Mouse (Mus musculus): Measurements from ENCODE around the gene Casp12.

The Casp12 gene

DNA sequence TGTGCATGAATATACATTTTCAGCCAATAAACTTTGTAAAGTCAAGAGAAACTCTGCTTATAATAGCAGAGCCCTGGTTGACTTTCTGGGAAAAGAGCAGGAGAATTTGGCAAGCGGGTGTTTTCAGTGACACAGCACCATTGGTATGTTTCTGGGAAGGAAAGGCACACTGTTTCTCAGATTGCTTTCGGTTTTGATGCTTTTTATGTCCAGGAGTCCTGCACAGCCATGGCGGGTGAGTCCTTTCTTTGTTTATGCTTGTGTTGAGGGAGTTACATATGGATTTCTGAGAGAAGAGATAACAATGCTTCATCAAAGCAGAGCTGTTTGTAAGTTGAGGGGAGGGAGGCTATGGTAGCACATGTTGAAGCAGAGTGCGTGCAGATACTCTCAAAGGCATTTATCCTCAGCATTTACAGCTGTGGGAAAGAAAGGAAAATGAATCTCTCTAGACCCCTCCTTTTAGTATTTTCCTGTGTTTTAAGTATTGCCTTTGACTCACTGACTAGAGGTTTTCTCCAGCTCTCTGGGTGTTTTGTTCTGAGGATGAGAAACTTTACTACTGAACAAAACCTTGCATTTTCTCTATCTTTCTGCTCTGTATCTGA lies at the start of gene Casp12:
Casp12 (plus strand) TSS at position 140 of the 608 bp plus-strand sequence.
- TF ChIP-seq GATA4 (IDR thresholded peaks at IDR 0.05; ENCODE audit: insufficient replicate concordance, low read length): no peak

DNA sequence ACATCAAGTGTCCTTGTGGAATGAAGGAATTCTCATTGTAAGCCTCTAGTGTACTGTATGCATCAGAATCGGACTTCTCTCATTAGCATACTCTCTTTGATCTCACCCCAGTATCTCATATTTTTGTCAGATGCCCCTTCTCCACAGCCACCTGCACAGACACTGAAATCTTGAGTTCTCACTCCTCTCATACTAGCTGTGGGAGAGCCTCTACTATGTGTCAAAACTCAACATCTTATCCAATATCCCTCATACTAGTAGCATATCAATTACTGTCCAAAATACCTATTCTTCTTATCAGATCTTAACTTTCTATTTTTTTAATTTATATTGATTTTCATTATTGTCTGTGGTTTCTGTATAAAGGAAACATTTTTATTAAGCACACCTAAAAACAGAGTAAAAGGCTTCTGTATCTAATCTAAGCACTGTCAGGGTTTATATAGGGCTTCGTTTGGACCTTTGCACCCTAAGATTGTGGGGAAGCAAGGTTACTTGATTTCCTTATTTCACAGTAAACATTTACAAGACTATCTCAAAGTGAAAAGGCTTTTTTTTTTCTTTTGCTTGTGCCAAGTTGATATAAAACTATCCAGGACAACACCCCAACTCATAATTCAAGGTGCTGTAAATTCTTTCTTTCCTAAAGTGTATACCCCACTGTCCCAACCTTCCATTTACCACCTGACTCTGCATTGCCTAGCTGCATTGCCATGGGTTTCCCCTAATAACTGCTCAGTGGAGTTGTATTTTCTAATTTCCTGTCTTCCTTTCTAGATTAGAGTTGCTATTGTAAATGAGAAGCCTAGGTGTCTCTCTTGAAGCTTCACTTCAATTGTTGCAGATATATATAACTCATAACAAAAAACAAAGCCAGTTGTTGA lies 48.6 kb upstream of the Casp12 start:
- TF ChIP-seq GATA4 (IDR thresholded peaks at IDR 0.05; ENCODE audit: insufficient replicate concordance, low read length): no peak

DNA sequence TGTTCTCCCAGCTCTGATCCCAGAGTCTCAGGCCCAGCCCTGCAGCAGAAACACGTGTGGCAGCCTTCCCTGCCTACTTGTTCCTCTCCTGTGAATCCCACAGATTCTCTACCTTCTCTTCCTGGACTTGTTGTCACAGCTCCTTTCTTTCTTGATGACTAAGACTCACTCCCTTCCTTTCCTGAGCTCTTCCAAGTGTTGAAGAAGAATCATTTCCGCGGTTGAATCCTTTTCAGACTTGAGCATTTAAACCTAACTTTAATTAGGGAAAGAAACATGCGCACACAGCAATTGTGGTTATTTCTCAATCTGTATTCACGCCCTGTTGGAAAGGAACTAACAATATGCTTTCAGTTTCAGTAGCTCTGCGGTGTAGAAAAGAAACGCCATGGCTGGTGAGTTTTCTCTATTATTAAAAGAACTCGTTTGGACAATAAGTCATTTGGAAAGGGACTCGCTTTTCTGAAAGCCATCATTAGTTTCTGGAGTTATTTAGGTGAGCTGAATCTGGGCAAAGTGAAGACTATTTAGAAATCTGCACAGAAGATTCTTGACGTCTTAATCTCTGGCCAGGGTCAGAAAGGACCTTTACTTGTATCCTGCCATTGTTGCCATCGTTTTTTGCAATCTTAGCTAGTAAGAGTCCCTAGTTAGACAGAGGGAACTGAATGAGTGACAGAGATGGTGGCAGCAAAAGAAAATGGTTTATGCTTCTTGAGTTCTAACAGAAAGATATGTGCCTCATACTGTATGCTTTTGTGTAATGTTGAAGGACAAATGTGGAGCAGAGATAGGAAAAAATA lies 46.7 kb upstream of the Casp12 start, which contains the start of gene Casp1:
Casp1 (plus strand) TSS at position 189 of the 803 bp plus-strand sequence.
- no peak for TF ChIP-seq GATA4 (IDR thresholded peaks at IDR 0.05; ENCODE audit: insufficient replicate concordance, low read length)

DNA sequence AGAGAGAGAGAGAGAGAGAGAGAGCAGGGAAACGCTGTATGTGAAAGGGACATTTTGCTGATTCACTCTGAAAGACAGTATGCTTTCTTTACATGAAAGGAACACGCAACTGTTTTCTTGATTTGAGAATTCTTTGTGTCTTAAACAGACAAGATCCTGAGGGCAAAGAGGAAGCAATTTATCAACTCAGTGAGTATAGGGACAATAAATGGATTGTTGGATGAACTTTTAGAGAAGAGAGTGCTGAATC lies 46.2 kb upstream of the Casp12 start:
- no peak for TF ChIP-seq GATA4 (IDR thresholded peaks at IDR 0.05; ENCODE audit: insufficient replicate concordance, low read length)

DNA sequence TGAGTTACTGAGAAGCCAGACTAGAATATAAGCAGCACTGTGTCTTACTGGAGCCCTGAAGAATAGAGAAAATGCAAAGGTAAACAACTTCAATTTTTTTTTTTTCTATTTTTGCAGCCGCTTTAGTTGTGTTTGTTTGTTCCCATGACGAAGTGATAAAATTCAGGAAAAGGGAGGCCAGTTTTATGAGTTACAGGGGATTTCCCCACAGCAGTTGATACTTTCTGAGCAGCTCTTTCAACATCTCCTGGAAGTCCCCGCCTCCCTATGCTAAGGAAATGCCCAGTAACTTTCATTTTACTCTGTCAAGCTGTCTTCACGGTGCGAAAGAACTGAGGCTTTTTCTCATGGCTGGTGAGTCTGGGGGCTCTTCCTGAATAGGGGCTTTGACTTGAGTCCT lies 36.7 kb upstream of the Casp12 start, which contains the start of gene Casp4:
Casp4 (plus strand) TSS at position 268 of the 400 bp plus-strand sequence.
- no peak for TF ChIP-seq GATA4 (IDR thresholded peaks at IDR 0.05; ENCODE audit: insufficient replicate concordance, low read length)

DNA sequence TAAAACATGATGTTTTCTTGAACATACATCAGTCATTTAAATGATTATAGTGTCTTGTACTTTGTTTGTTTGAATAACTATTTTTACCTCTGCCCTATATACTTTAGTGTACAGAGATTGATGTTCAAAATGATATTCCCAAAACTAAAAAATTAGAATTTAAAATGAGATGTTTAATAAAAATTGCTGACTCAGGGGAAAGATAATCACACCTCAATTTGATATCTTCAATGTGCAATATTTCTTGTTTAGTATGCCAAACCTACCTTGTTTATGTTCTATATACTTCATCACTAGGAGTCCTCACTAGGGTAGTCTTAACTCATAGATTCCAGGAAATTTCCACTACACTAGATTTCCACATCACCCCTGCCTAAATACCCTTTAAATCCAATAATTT lies 35.1 kb upstream of the Casp12 start:
- no peak for TF ChIP-seq GATA4 (IDR thresholded peaks at IDR 0.05; ENCODE audit: insufficient replicate concordance, low read length)

GRCm38 (mm10) chr9:5311435-5311834 lies 33.8 kb upstream of the Casp12 start:
- TF ChIP-seq GATA4 (IDR thresholded peaks at IDR 0.05; ENCODE audit: insufficient replicate concordance, low read length): no peak

- TF ChIP-seq GATA4 (IDR thresholded peaks at IDR 0.05; ENCODE audit: insufficient replicate concordance, low read length): no peak
These were observed 17.0 kb upstream of the Casp12 start for GRCm38 (mm10) chr9:5328204-5328603.

- no peak for TF ChIP-seq GATA4 (IDR thresholded peaks at IDR 0.05; ENCODE audit: insufficient replicate concordance, low read length)
These were observed 12.8 kb upstream of the Casp12 start for GRCm38 (mm10) chr9:5332441-5332840.

- TF ChIP-seq GATA4 (IDR thresholded peaks at IDR 0.05; ENCODE audit: insufficient replicate concordance, low read length): no peak
These were observed 11.8 kb upstream of the Casp12 start for GRCm38 (mm10) chr9:5333422-5333821.

- no peak for TF ChIP-seq GATA4 (IDR thresholded peaks at IDR 0.05; ENCODE audit: insufficient replicate concordance, low read length)
These were observed 2.1 kb upstream of the Casp12 start for GRCm38 (mm10) chr9:5343092-5343491.

DNA sequence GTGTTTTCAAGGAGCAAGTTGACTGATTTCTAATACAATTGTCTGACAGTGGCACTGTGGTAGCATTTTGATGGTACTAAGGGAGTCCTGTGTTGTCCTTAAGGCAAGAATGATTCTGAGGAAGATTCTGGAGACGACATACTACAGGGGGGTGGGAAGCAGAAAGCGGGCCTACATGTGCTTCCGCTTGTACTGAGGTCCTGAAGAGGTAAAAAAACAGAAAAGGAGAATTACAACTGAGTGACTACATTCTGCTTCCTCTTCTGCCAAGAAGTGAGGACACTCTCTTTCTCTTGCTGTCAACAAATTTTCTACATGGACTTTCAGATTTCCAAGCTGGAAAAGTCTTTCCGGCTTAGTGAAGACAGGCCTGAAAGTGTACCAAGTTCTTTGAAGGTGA lies 1.1 kb upstream of the Casp12 start:
- TF ChIP-seq GATA4 (IDR thresholded peaks at IDR 0.05; ENCODE audit: insufficient replicate concordance, low read length): no peak

GRCm38 (mm10) chr9:5347381-5347780 lies 2.2 kb downstream of the Casp12 start:
- TF ChIP-seq GATA4 (IDR thresholded peaks at IDR 0.05; ENCODE audit: insufficient replicate concordance, low read length): no peak

DNA sequence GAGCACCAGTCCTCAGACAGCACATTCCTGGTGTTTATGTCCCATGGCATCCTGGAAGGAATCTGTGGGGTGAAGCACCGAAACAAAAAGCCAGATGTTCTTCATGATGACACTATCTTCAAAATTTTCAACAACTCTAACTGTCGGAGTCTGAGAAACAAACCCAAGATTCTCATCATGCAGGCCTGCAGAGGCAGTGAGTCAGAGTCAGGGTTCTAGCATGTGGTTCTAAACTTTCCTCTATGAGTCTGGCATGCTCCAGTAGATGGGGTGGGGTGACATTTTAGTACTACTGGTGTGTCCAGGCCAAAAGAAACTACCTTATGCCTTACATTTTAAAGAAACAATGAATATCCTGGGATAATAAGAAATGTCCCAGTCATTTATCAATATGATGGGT lies 8.4 kb downstream of the Casp12 start:
- no peak for TF ChIP-seq GATA4 (IDR thresholded peaks at IDR 0.05; ENCODE audit: insufficient replicate concordance, low read length)

GRCm38 (mm10) chr9:5356801-5357200 lies 11.6 kb downstream of the Casp12 start:
- no peak for TF ChIP-seq GATA4 (IDR thresholded peaks at IDR 0.05; ENCODE audit: insufficient replicate concordance, low read length)

DNA sequence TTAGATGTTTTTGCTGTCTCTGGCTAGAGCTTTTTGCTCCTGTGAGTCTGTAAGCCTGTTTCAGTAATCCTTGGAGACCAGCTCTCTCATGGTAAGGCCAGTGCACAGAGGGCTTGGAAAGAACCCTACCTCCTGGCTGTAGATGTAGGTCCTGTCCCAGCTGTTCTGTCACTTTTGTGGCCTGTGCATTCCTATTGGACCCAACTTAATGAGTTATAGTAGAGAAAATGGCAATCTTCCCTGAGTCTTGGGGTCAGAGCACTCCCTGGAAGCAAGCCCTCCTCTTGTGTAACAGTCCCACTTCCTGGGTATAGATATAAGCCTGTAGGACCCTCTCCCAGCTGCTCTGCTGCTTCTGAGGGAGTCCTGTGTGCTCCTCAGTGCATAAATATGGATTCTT lies 48.3 kb downstream of the Casp12 start:
- TF ChIP-seq GATA4 (IDR thresholded peaks at IDR 0.05; ENCODE audit: insufficient replicate concordance, low read length): no peak

Data from liver, adult (tissue).